Comparison of ENCODE assay signal across 8 mouse cellular contexts in genomic region chr16:10446573-10447263, GRCm38 (mm10). TPM values are rescaled to one million over a fixed set of nuclear protein-coding genes. Genes with fewer than 3 reads are reported as not detected.
DNase-seq lines count a peak whose midpoint lies in the region; ATAC-seq and TF ChIP-seq lines count a peak whose summit lies in the region.

No protein-coding gene starts in this region.

- peak overlapping the region; percentile 71 for H3K9ac ChIP-seq in forebrain, embryonic 11.5 days (ENCODE audit: low read length)
- H3K9ac ChIP-seq in liver, postnatal 0 days (replicated peaks) = no peak overlapping the region

- TF ChIP-seq CTCF in C2C12 (IDR thresholded peaks at IDR 0.05; ENCODE audit: control insufficient read depth, insufficient read depth, insufficient read length) = no peak
- TF ChIP-seq CTCF in liver, postnatal 0 days (IDR thresholded peaks at IDR 0.05; ENCODE audit: low read depth) = no peak

- peak overlapping the region; percentile 19 for H3K4me3 ChIP-seq in C2C12 (ENCODE audit: insufficient read depth, poor library complexity, severe bottlenecking)
- H3K4me3 ChIP-seq in forebrain, embryonic 11.5 days (ENCODE audit: low read depth, low read length) = peak overlapping the region; percentile 45
- no peak overlapping the region for H3K4me3 ChIP-seq in liver, postnatal 0 days (ENCODE audit: low read depth, low read length)

- DNase-seq in cerebellum, postnatal 10 days = peak; percentile 13 to 19
- no peak for DNase-seq in cerebellum, postnatal 36 days
- DNase-seq in forebrain, embryonic 11.5 days (ENCODE audit: low spot score) = peak; percentile 51
- no peak for DNase-seq in liver, postnatal 0 days
- DNase-seq in gastrocnemius, postnatal 10 days = no peak
- DNase-seq in layer of hippocampus, postnatal 25 days (ENCODE audit: extremely low spot score in 1 of 2, low spot score in 1 of 2) = no peak
- DNase-seq in frontal cortex, postnatal 14 days (ENCODE audit: low spot score in 2 of 2) = no peak

- peak overlapping the region; percentile 76 for H3K4me2 ChIP-seq in forebrain, embryonic 11.5 days (ENCODE audit: low read depth, low read length, severe bottlenecking)
- H3K4me2 ChIP-seq in liver, postnatal 0 days (ENCODE audit: low read depth, low read length) = 0 out of 2 replicates have a peak overlapping the region, but pooled peaks have one; percentile 38

- H3K79me2 ChIP-seq in C2C12 (ENCODE audit: control insufficient read depth, insufficient read depth) = no peaks in the 10 kb centered on the region

- no peaks in the 10 kb centered on the region for H3K79me3 ChIP-seq in C2C12 (ENCODE audit: low read depth)

- peak overlapping the region; percentile 8 for H3ac ChIP-seq in C2C12 (ENCODE audit: control insufficient read depth, insufficient read length, low read depth)

- peaks cover 3% of the 10 kb centered on the region; the same call in 1 of the 2 replicates for H3K4me1 ChIP-seq in forebrain, embryonic 11.5 days (replicated peaks; ENCODE audit: control insufficient read depth, insufficient read depth, low read length)
- peaks cover 15% of the 10 kb centered on the region for H3K4me1 ChIP-seq in liver, postnatal 0 days (ENCODE audit: insufficient read depth)

- no peak for TF ChIP-seq EP300 in liver, postnatal 0 days (IDR thresholded peaks at IDR 0.05; ENCODE audit: low read depth)

- whole genome bisulfite sequencing in forebrain, embryonic 11.5 days = 16% methylated on average over 13 of the region's 13 CpGs
- 51% methylated on average over 13 of the region's 13 CpGs for WGBS in liver, postnatal 0 days (ENCODE audit: insufficient replicate concordance)

- no peaks in the 10 kb centered on the region for H3K9me3 ChIP-seq in forebrain, embryonic 11.5 days (ENCODE audit: control insufficient read depth, low read length)
- H3K9me3 ChIP-seq in liver, postnatal 0 days (ENCODE audit: low read length) = no peaks in the 10 kb centered on the region

- H3K27ac ChIP-seq in forebrain, embryonic 11.5 days (ENCODE audit: low read depth, low read length) = peak overlapping the region; percentile 64
- H3K27ac ChIP-seq in liver, postnatal 0 days (ENCODE audit: low read depth) = no peak overlapping the region

- no peaks in the 10 kb centered on the region for H3K36me3 ChIP-seq in C2C12 (ENCODE audit: control insufficient read depth, insufficient read depth)
- no peaks in the 10 kb centered on the region for H3K36me3 ChIP-seq in forebrain, embryonic 11.5 days (ENCODE audit: control insufficient read depth, insufficient read depth, low read length)
- H3K36me3 ChIP-seq in liver, postnatal 0 days (replicated peaks; ENCODE audit: insufficient read depth, low read length) = no peaks in the 10 kb centered on the region

- H3K27me3 ChIP-seq in C2C12 (ENCODE audit: control insufficient read depth, insufficient read depth, insufficient read length) = no peaks in the 10 kb centered on the region
- no peaks in the 10 kb centered on the region for H3K27me3 ChIP-seq in forebrain, embryonic 11.5 days (ENCODE audit: control insufficient read depth, insufficient read depth, low read length)
- H3K27me3 ChIP-seq in liver, postnatal 0 days (ENCODE audit: insufficient read depth, low read length) = no peaks in the 10 kb centered on the region

- ATAC-seq in forebrain, embryonic 11.5 days (replicated peaks; ENCODE audit: low FRiP score) = peak; percentile 37
- ATAC-seq in liver, postnatal 0 days = no peak

TF ChIP-seq in C2C12, 6 proteins besides CTCF, POLR2A, EP300 and RAD21:
- TF ChIP-seq FOSL1 (IDR thresholded peaks at IDR 0.05; ENCODE audit: insufficient read depth, low read length, poor library complexity, severe bottlenecking) (no peak), MAX (IDR thresholded peaks at IDR 0.05) (no peak), MYOD1 (IDR thresholded peaks at IDR 0.05; ENCODE audit: control insufficient read depth, insufficient read length, low read depth) (no peak), MYOG (IDR thresholded peaks at IDR 0.05; ENCODE audit: control insufficient read depth, extremely low read depth, insufficient read length) (no peak)

RNA-seq across cellular contexts. Expression of gene Tvp23a, which starts 0.4 kb away (rescaled TPM):
- polyA plus RNA-seq in C2C12 (2012; fragmentation: generic; extraction: Trizol) = 2.9 TPM
- polyA plus RNA-seq in forebrain, embryonic 11.5 days (2014; fragmentation: Nextera tagmentation; extraction: Ambion mirVana) = 22.8 and 23.8 TPM in 2 replicates
- 0.20 and 0.21 TPM in 2 replicates for polyA plus RNA-seq in liver, postnatal 0 days (2015; fragmentation: Nextera tagmentation; extraction: Ambion mirVana)
- total RNA-seq in gastrocnemius, postnatal 10 days (2021) = 1 to 10 TPM; 1.2 TPM
- 10 to 100 TPM; 30.9 to 32.0 TPM for total RNA-seq in layer of hippocampus, postnatal 25 days (2021)

RNA-seq across cellular contexts. Expression of gene Ciita, which starts 33.1 kb away (rescaled TPM):
- not detected for polyA plus RNA-seq in C2C12 (2012; fragmentation: generic; extraction: Trizol)
- polyA plus RNA-seq in forebrain, embryonic 11.5 days (2014; fragmentation: Nextera tagmentation; extraction: Ambion mirVana) = 0.35 and 0.63 TPM in 2 replicates
- 0.21 and 0.31 TPM in 2 replicates for polyA plus RNA-seq in liver, postnatal 0 days (2015; fragmentation: Nextera tagmentation; extraction: Ambion mirVana)
- under 1 TPM; 0.14 to 0.21 TPM for total RNA-seq in gastrocnemius, postnatal 10 days (2021)
- total RNA-seq in layer of hippocampus, postnatal 25 days (2021) = not detected

RNA-seq across cellular contexts. Expression of gene Nubp1, which starts 35.0 kb away (rescaled TPM):
- polyA plus RNA-seq in C2C12 (2012; fragmentation: generic; extraction: Trizol) = 67.6 TPM
- polyA plus RNA-seq in forebrain, embryonic 11.5 days (2014; fragmentation: Nextera tagmentation; extraction: Ambion mirVana) = 69.1 and 71.3 TPM in 2 replicates
- 24.3 and 25.8 TPM in 2 replicates for polyA plus RNA-seq in liver, postnatal 0 days (2015; fragmentation: Nextera tagmentation; extraction: Ambion mirVana)
- total RNA-seq in gastrocnemius, postnatal 10 days (2021) = 1 to 10 TPM; 7.8 to 8.5 TPM
- total RNA-seq in layer of hippocampus, postnatal 25 days (2021) = 10 to 100 TPM; 16.5 to 17.6 TPM

RNA-seq across cellular contexts. Expression of gene Tekt5, which starts 51.4 kb away (rescaled TPM):
- not detected for polyA plus RNA-seq in C2C12 (2012; fragmentation: generic; extraction: Trizol)
- polyA plus RNA-seq in forebrain, embryonic 11.5 days (2014; fragmentation: Nextera tagmentation; extraction: Ambion mirVana) = 0.15 TPM in 1 of 2 replicates, not detected in the other
- polyA plus RNA-seq in liver, postnatal 0 days (2015; fragmentation: Nextera tagmentation; extraction: Ambion mirVana) = 0.07 TPM in 1 of 2 replicates, not detected in the other
- total RNA-seq in gastrocnemius, postnatal 10 days (2021) = under 1 TPM; 0.23 to 0.31 TPM
- total RNA-seq in layer of hippocampus, postnatal 25 days (2021) = 1 to 10 TPM; 6.6 TPM

Comparison
In these comparisons a context has a peak if more than half of its experiments do, and no peak if none do; other contexts are left out.
1. DNase-seq: peak in cerebellum, postnatal 10 days (2 of 2) and forebrain, embryonic 11.5 days (single experiment); none in cerebellum, postnatal 36 days (0 of 2), liver, postnatal 0 days (single experiment), gastrocnemius, postnatal 10 days (single experiment), layer of hippocampus, postnatal 25 days (0 of 2) and frontal cortex, postnatal 14 days (0 of 2).